Mouse (Mus musculus): ENCODE data around the gene 1700024P04Rik. TPM values are rescaled to one million over a fixed set of nuclear protein-coding genes. Genes with fewer than 3 reads are reported as not detected.

1700024P04Rik gene
- not detected for total RNA-seq (2021)
- long read RNA-seq, experiment 1, result 0 reads
- long read RNA-seq, experiment 2, result 0 reads

DNA sequence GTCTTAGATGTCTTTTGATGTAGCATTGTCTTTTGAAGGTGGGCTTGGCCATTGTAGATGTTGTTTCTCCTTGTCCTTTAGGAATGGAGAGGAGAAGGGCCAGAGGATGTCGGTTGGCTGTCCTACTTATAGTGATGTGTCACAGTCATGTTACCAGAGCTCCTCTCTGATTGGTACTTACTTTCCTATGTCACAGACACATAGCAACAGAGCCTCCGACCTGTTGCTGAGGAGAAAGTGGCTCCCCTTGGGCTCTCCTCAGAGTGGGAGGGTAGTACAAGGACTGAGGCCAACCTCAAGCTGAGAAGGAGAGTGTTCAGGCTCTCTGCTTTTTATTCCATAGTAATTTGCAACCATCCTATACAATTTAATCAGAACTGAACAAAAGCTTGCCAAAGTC, at the start of gene 1700024P04Rik:
TSS of gene 1700024P04Rik (minus strand) at position 101 of the 400 bp plus-strand sequence.
- Histone ChIP-seq H3K27ac (no peak within 1 kb of the TSS), H3K4me3 (no peak within 1 kb of the TSS)
- DNase-seq (ENCODE audit: low spot score in 2 of 2), result no peak
- no peak for TF ChIP-seq CTCF (conservative IDR thresholded peaks at IDR 0.05)

DNA sequence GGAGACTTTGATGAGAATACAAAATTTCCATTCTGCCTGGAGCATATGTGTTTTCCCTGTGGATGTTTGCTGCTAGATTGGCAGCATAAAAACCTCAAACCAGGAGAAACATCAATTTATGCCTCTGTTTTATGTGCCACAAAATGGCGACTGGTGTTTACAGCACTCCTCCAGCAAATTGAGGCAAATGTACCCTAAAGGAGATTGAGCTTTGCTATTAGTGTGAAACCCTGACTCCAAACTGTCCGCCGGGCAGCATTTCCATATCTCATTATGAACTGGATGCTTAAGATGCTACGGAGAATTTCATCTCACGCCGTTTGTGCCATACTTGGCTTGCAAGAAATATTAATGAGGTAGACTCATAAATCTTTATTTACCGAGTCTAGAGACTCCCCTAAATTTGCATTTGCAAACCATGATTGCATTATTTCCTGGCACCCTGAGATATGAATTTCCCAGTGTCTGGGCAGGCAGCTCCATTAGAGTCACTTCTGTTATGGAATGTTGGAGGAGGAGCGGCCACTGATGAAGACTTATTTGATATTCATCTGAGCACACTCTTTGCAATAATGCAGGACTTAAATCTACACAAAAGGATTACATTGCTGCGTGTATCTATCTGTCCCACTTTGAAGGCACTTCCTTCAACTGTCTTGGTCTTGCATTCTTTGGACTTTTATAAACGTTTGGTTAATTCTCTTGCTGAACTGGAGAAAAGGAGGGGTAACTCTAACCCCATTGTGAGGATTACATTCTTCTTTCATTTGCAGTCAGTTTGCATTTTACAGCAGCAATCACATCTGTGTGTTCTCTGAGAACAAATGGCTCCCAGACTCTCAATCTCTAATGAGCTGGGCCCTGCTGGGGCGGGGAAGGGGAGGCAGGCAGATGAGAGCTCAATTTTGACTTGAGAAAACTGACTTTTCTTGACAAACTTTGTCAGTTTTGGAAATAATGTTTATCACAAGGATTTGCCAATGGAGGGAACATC, 47.2 kb upstream of the 1700024P04Rik start:
- peak overlapping the region; percentile 6; the same call in 1 of the 2 replicates for H3K27ac ChIP-seq
- no peak overlapping the region for H3K4me3 ChIP-seq
- DNase-seq (ENCODE audit: low spot score in 2 of 2), result no peak
- TF ChIP-seq CTCF (conservative IDR thresholded peaks at IDR 0.05), result no peak

DNA sequence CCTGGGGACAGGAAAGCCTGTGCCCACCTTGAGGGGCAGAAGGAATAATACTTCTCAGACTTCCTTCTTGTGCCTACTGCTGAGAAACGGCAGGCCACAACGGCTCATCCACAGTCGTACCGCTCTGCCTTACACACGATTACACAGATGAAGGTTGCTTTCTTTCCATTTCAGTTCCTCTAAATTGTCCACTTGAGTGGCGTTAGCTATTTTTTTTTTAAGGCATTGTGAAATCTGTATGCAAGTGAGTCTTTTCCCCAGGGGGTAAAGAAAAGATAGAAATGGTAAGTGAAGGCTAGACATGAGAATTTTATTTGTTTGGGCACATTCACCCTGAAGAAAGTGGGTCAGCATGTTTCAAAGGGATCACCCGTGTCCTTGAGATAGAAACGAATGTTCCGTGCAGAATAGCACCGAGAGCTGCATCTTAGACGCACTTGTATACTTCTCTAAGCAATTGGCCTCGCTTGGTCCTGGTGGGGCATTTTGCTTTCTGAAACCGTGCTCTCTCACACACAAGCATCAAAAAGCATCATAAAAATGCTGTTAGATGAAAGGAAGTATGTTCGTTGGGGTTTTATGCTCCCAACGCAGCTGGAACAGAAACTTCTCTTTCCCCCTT, 46.3 kb upstream of the 1700024P04Rik start:
- DNase-seq (ENCODE audit: low spot score in 2 of 2), result no peak
- Histone ChIP-seq H3K27ac (peak overlapping the region; percentile 23; the same call in 1 of the 2 replicates), H3K4me3 (no peak overlapping the region)
- no peak for TF ChIP-seq CTCF (conservative IDR thresholded peaks at IDR 0.05)

DNA sequence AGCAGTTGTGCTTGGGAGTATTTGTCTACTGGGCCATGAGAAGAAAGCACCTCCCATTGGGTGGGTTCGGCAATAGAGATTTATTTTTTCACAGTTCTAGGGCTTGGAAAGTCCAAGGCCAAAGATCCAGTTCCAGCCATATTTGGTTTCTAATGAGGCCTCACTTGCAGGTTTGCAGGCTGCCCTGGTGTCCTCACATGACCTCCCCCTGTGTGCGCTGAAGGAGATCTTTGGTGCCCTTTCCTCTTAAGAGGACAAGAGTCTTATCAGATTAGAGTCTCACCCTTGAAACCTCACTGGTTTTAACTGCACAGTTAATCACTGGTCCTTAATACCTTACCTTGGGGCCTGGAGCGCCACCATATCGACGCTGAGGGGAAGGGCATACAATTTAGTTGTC, 40.9 kb upstream of the 1700024P04Rik start:
- no peak for TF ChIP-seq CTCF (conservative IDR thresholded peaks at IDR 0.05)

GRCm38 (mm10) chr13:99022036-99022435, 37.7 kb upstream of the 1700024P04Rik start:
- no peak overlapping the region for H3K27ac ChIP-seq
- DNase-seq (ENCODE audit: low spot score in 2 of 2), result no peak
- TF ChIP-seq CTCF (conservative IDR thresholded peaks at IDR 0.05), result no peak
- no peak overlapping the region for H3K4me3 ChIP-seq

More for the DNA sequence above, 40.9 kb upstream of the 1700024P04Rik start:
- no peak for DNase-seq (ENCODE audit: low spot score in 2 of 2)
- Histone ChIP-seq H3K4me3 (no peak overlapping the region), H3K27ac (no peak overlapping the region)

GRCm38 (mm10) chr13:99021181-99021580, 36.8 kb upstream of the 1700024P04Rik start:
- TF ChIP-seq CTCF (conservative IDR thresholded peaks at IDR 0.05), result no peak
- no peak overlapping the region for H3K4me3 ChIP-seq
- DNase-seq (ENCODE audit: low spot score in 2 of 2), result no peak
- no peak overlapping the region for H3K27ac ChIP-seq

DNA sequence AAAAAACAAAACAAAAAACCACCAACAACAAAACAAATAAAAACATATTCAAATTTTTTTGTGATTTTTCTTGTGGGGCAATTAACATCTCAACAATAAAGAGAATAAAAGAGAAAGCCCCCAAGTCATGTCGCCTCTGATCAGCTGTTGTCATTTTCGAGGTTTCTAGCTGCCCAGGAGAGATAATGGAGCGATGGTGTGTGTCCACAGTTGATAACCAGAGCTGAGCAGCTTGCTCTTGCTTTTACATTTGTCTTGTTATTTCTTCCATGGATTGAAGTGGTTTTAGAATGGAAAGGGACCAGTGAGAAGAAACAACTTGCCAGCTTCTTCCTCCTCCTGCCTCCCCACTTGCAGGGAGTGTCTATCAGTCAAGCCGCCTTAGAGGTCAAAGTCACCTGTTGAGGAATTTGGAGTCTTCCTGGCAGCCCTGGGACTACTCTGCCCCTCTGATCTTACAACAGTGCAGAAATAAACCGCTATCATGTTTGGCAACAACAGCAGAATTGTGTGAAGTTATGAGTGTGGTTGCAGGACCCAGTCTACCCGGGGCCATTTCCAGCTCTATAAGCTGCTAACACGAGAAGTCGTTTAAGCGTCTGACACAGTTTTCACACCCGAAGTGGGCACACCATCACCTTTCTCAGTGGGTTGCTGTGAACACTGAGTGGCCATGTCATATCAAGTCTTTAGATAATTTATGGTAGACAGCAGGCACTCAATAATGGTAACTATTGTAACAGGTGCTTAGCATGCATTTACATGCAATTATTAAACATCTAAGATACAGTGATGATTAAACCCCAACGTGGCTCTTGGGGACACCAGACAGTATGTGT, 35.7 kb upstream of the 1700024P04Rik start:
- Histone ChIP-seq H3K27ac (no peak overlapping the region), H3K4me3 (no peak overlapping the region)
- no peak for TF ChIP-seq CTCF (conservative IDR thresholded peaks at IDR 0.05)
- no peak for DNase-seq (ENCODE audit: low spot score in 2 of 2)

DNA sequence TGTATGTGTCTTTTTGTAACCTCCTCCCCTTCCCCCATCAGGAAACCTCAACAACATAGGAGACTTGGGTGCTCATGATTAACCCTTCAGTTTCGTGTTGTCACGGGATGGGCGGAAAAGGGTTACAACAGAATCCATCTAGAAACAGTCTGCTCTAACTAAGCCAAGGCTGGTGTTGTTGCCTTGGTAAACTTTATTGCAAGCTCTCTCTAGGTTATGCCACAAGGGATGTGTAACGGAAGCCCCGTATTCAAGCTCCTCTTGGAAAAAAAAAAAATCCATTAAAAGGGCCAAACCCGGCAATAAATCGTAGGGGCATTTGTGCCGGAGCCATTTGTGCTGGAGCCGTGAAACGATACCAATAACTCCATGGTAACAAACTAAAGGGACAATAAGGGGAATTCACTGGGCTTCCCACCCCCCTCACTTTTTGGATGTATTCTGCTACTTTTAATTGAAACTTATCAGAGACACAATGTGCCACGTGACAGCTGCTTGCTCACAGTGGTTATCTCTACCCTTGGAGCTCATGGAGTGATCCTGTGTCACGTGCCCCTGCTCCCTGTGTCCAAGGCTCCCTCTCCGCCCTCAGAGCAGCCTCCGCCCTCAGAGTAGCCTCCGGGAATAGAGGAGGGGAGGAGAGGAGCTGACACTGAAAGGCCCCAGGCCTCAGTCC, 34.3 kb upstream of the 1700024P04Rik start:
- Histone ChIP-seq H3K27ac (no peak overlapping the region), H3K4me3 (peak overlapping the region; percentile 8; the same call in 1 of the 2 replicates)
- no peak for TF ChIP-seq CTCF (conservative IDR thresholded peaks at IDR 0.05)
- no peak for DNase-seq (ENCODE audit: low spot score in 2 of 2)

- H3K4me3 ChIP-seq, result no peak overlapping the region
- TF ChIP-seq CTCF (conservative IDR thresholded peaks at IDR 0.05), result no peak
- H3K27ac ChIP-seq, result no peak overlapping the region
- DNase-seq (ENCODE audit: low spot score in 2 of 2), result no peak
Measured at GRCm38 (mm10) chr13:99016696-99017095, 32.3 kb upstream of the 1700024P04Rik start.

DNA sequence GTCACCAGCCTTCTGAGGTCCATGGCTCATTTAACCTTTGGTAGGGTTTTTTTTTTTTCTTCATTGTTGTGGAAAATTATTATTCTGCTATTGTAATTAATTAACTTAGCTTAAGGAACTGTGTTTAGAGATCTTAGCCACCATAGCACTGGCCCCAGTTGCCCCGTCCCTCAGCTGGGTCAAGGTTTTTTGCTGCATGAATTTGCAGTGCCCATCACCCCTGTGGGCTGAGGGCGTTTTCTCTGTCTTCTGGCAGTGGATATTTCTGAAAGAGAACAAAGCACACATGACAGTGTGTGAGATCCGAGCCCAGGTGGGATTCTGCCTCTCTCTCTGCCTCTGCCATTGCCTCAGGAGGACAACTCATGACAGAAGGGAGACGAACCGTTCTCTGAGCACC, 28.5 kb upstream of the 1700024P04Rik start:
- TF ChIP-seq CTCF (conservative IDR thresholded peaks at IDR 0.05), result no peak
- DNase-seq (ENCODE audit: low spot score in 2 of 2), result no peak
- H3K27ac ChIP-seq, result no peak overlapping the region
- no peak overlapping the region for H3K4me3 ChIP-seq

DNA sequence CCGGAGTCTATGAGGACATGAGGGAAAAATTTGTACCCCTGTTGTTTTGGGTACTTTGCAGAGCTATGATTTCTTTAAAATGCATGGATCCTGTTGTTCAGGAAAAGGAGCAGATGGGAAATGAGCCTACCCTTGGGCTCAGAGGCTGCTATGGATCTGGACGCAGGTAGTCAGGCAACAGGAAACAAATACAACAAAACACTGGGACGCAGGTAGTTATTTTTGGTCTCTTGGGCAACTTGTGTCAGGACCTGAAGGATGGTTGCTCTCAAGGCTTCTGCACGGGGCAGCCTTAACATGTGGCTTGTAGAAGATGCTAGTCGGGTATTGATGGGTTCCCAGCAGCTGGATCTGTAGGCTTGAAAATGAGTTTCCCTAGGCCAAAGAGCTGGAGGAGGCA, 23.6 kb upstream of the 1700024P04Rik start:
- Histone ChIP-seq H3K4me3 (no peak overlapping the region), H3K27ac (no peak overlapping the region)
- DNase-seq (ENCODE audit: low spot score in 2 of 2), result no peak
- TF ChIP-seq CTCF (conservative IDR thresholded peaks at IDR 0.05), result no peak

Measured in layer of hippocampus, adult 2 months (tissue).